Mouse (Mus musculus) CH12F3 (cell line): ENCODE measurements at regions not wholly inside any gene's neighbourhood (a gene's known extent, or its start where the extent isn't known, plus 50 kb on each side); places are given as distances from the start of the nearest gene placed in this dataset.

Source experiments
- in situ Hi-C: fragments of 300-500 bp; cut with MboI; formaldehyde crosslinking; loops from 2 replicates; pipeline ENCODE4 v1.14.3; 2020; ENCODE audit warnings: low sequenced_read_pairs

DNA sequence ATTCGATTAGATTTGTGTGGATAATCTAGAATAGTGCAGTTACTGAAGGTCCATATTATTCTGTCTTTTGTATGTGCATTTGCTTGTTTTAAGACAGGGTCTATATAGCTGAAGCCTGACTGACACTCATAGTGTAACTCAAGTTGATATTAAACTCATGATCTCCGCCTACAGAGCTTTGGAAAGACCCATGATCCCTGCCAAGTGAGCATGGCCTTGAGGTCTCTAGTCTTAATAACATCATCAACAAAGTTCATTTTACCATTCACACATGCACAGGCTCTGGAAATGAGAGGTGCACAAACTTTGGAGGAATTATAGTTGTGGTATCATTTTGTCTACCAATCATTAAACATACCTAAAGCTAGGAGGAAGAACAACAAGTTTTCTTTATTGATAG lies 412.4 kb upstream of the Adamts16 start:
- in situ Hi-C loops: loop anchor here (10.0 kb wide), 1 partner anchor 201 kb away; no protein-coding TSS in a partner anchor

DNA sequence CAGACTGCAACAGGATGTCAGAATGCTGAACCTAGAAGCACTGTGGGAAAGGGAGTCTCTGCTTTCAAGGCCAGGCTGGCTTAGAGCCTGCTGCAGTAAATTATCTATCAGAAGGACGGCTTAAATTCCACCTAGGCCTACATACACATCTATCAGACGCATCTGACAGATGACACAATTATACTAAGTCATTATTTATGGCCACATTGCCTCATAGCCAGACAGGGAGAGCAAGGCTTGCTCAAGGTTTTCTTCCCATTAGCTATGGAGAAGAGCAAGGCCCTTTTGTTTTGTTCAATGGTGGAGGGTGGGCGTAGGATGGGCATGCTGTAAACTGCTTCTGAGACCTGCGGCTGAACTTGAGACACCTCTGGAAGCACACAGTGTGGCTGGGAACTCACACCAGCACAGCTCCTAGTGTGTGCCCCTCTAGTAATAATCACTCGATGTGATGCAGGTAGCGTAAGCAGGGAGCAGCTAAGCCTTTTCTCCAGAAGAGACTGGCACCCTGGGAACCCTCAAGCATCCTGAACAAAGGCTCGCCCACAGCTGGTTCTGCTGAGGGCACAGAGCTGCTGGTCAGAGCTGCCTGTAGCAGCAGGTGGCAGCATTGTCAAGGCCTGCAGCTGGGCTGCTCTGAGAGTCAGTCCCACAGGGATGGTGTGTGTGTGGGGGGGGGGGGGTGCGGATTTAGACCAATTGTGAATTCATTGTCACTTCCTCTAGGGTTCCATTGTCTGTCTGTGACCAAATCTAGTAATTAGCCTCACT lies 406.8 kb upstream of the Adamts16 start:
- in situ Hi-C loops: no loop called here

DNA sequence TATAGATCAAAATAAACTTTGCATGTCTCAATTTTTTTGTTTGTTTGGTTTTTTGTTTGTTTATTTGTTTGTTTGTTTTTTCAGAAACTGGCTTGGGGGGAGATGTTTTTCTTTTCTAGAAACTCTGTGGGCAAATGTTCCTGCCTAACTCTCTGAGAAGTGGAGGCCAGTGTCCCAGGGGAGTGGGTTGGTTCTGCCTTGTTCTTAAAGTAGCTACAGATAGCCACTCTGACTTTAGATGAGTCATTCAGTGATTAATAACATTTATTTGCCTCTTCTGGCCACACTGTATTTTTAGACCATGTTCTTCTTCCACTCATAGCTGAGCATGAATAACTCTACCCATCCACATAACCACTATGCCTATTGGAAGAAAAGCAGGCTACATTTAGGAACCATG lies 405.6 kb upstream of the Adamts16 start:
- in situ Hi-C loops: no loop called here

GRCm38 (mm10) chr13:71245326-71245725 lies 403.7 kb upstream of the Adamts16 start:
- in situ Hi-C loops: no loop called here

GRCm38 (mm10) chr13:71239782-71240181 lies 398.2 kb upstream of the Adamts16 start:
- in situ Hi-C loops: no loop called here

GRCm38 (mm10) chr13:71235338-71235737 lies 393.7 kb upstream of the Adamts16 start:
- in situ Hi-C loops: no loop called here

DNA sequence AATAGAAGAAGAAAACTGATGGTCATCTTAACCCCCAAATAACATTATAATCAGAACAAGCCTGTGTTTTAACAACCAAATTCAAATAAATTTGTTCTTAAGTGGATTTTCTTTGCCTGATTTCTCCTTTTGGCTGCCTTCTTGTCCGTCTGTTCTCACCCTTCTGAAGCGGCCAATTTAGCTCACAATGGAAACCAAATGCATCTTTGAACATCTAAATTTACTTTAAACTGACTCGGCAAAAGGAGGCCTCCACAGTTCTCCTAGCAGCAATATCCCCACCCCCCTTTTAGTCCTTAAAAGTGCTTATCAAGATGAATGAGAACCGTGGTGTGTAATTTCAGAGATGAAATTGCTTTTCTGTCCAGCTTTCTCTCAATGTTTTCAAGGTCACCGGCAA lies 389.6 kb upstream of the Adamts16 start:
- in situ Hi-C loops: no loop called here

DNA sequence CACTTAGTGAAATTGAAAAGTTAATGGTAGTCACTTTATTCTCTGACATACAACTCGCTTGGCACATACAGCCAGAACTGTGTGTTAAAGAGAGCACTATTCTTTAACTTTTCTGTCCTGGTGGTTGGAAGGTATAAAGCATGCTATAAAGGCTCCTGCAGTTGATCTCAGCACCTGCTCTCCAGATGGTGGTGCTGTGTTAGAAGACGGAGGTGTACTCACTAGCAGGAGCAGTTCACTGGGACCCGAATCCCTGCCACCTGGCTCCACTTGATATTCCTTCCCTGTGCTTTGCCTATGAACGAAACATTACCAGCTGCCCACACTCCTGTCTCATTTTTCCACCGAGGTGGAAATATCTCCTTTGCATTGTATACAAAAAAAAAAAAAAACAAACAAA lies 373.2 kb upstream of the Adamts16 start:
- in situ Hi-C loops: no loop called here

DNA sequence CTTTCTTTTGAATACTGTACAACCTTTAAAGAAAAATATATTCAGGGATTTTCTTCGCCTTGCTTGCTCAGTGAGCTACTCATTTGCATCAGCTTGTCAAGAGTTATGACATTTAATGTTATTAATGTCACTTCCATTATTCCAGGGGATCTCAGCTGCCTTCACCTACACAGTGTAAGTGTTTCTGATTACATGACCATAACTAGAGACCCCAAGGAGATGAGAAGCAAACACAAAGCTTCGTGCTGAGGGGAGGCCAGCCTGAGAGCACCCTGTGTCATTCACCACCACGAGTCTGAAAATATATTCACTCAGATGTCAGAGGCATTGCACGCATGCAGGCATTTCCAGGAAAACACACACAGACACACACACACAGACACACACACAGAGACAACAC lies 369.8 kb upstream of the Adamts16 start:
- in situ Hi-C loops: no loop called here

DNA sequence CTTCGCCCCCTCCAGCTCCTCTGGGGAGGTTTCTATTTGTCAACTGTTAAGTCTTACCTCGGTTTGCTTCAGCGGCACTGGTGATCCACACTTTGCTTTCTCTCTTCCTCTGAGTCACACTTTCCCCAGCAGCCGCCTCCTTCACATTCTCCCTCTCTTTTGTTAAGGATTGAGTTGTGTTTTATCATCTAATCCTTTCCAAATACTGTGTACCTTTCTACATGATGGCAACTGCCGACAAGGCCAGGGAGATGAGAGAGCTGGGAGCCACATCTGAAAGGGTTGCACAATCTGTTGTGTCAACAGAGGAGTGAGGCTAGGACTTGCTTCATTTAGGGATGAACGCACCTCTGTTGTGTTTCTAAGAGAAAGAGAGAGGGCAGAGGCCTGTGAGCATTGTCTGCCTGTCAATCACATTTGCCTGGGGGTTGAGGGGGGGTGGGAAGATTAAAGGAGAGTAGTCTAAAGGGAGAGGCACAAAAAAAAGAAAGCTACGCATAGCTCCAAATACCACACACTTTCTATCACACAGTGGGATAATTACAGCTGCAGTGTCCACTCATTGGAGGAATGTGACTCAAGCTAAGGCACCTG lies 369.1 kb upstream of the Adamts16 start:
- in situ Hi-C loops: no loop called here

- in situ Hi-C loops: no loop called here
Observed at GRCm38 (mm10) chr13:71205708-71206107, 364.1 kb upstream of the Adamts16 start.

DNA sequence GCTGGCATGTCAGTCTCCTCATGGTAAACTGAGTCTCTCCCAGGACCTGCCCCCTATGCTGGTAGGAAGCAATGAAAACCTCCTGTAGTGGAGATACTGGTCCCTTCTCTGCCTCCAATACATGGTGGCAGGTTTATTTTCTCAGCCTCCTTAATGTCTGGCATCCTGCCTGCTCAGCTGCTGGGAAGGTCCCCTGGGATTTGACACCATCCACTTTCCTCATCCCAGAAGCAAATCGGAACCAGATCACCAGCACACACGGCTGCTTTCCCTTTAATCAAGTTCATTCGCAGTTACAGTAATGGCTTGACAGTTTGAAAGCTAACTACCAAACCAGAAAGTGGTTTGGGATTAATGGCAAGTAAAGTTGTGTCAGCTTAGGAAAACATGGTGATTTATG lies 359.0 kb upstream of the Adamts16 start:
- in situ Hi-C loops: no loop called here

- in situ Hi-C loops: no loop called here
Observed at GRCm38 (mm10) chr13:71195675-71196074, 354.1 kb upstream of the Adamts16 start.

GRCm38 (mm10) chr13:71184500-71184899 lies 342.9 kb upstream of the Adamts16 start:
- in situ Hi-C loops: no loop called here

DNA sequence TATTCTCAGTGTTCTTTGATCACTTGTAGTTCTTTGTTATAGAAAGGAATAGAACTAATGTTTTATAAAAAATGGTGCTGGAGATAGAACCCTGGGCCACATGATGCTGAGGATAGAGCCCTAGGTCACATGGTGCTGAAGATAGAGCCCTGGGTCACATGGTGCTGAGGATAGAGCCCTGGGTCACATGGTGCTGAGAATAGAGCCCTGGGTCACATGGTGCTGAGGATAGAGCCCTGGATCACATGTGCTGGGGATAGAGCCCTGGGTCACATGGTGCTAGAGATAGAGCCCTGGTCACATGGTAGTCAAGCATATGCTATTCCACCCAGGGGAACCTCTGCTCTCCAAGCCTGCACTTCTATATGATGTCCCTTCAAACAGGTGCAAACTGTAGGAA lies 337.5 kb upstream of the Adamts16 start:
- in situ Hi-C loops: no loop called here

- in situ Hi-C loops: no loop called here
Observed at GRCm38 (mm10) chr13:71174335-71174734, 332.7 kb upstream of the Adamts16 start.

GRCm38 (mm10) chr13:71166226-71166625 lies 324.6 kb upstream of the Adamts16 start:
- in situ Hi-C loops: no loop called here

- in situ Hi-C loops: no loop called here
Observed at GRCm38 (mm10) chr13:71165096-71165920, 323.7 kb upstream of the Adamts16 start.

GRCm38 (mm10) chr13:71164012-71164411 lies 322.4 kb upstream of the Adamts16 start:
- in situ Hi-C loops: no loop called here

GRCm38 (mm10) chr13:71162952-71163351 lies 321.3 kb upstream of the Adamts16 start:
- in situ Hi-C loops: no loop called here

DNA sequence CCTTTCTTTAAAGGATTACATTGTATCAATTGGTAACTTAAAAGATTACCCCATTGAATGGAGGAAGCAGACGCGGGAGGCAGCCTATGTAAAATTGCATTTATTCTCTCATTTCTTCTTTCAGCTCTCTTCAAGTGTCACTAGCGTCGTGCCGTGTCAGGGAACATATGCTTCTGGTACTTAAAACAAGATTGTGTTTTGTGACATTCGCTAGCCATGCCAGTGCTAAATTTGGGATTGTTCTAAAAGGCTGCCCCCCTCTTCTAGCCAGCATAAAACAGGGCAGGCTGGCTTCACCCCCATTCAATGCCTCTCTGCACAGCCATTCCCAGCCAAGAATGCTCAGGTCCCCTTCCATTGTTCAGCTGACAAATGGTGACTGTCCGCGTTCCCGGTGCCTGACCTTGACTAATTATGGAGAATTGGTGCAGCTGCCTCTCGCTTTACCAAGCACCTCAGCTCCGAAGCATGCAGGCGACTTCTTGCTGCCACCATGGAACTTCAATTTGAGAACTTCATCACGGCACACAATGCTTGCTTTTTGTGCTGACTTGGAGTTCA lies 316.8 kb upstream of the Adamts16 start:
- in situ Hi-C loops: no loop called here
